Comparison of ENCODE assay signal across 8 mouse cellular contexts in the genomic region with DNA sequence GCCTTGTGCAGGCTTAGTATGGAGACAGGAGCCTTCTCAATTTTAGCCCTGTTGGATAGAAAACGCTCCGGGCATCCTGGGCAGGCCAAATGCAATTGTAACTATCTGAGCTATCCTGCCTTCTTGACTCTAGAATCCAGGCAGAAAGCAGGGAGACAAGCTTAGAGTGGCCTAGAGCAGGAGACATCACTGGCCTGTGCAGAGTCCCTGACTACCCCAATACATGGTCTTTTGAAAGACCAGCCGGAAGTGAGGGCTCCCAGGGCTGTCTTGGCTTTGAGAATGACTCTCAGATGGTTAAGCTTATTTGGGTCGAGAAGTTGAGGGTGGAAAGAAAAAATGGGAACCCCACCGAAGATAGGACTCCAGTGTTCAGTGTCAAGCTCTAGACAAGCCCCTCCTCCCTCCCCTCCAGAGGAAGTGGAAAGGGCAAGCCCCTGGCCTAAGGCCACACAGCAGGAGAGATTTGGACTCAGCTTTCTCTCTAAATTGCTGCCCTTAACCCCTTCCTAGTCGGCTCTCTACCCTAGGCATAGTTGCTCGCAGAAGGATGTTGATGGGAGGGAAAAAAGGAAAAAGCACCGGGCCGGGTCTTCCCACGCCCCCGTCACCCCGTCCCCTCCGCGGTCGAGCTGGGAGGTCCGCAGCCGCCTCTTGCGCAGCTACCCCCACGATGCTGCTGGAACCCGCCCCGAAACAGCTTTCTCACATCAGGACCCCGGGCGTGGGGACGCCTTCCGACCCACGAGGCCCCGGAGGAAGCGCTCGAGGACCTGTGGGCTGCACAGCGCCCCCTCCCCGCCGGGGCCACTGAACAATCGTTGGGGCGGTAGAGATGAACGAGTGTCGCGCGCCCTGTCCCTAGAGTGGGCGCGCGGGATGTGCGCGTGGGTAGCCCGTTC.
DNase-seq lines count a peak whose midpoint lies in the region; ATAC-seq and TF ChIP-seq lines count a peak whose summit lies in the region.

No protein-coding gene starts in this region.

- peaks cover 4% of the 10 kb centered on the region; the same call in 1 of the 2 replicates for H3K36me3 ChIP-seq in heart, embryonic 10.5 days
- H3K36me3 ChIP-seq in kidney, adult 2 months (ENCODE audit: control insufficient read depth, insufficient read depth, low read length) = no peaks in the 10 kb centered on the region
- no peaks in the 10 kb centered on the region for H3K36me3 ChIP-seq in lung, embryonic 15.5 days

- CTCF ChIA-PET in Patski (lab: Charles Lee) = interaction anchor here (0.9 to 2.9 kb wide), 10 partner anchors 10 to 272 kb away, joined by 3 to 15 read pairs (median 4); no protein-coding TSS in a partner anchor

- in situ Hi-C loops in Patski (cut with MboI; ENCODE audit: low pct_unique_long_range_greater_than_20kb) = no loop called here

- POLR2A ChIA-PET in Patski (lab: Charles Lee) = interaction anchor here (0.6 to 5.0 kb wide), 28 partner anchors 8 to 263 kb away, joined by 3 to 51 read pairs (median 5); partner anchors contain the start of genes Cstad and Ier5l

- H3K4me1 ChIP-seq in heart, embryonic 10.5 days = peaks cover 71% of the 10 kb centered on the region
- H3K4me1 ChIP-seq in kidney, adult 2 months (ENCODE audit: control insufficient read depth, insufficient read depth, low read length) = peaks cover 34% of the 10 kb centered on the region
- peaks cover 50% of the 10 kb centered on the region for H3K4me1 ChIP-seq in lung, embryonic 15.5 days

- ATAC-seq in Patski = peak; percentile 9
- ATAC-seq in lung, embryonic 15.5 days (ENCODE audit: borderline replicate concordance, extremely low read depth, low FRiP score, low TSS enrichment) = peak; percentile 63

- TF ChIP-seq CTCF in Patski (IDR thresholded peaks at IDR 0.05) = no peak
- TF ChIP-seq CTCF in kidney, adult 2 months (conservative IDR thresholded peaks at IDR 0.05; ENCODE audit: insufficient read depth, insufficient read length, low read depth, low read length) = no peak

- peak overlapping the region; percentile 67 for H3K9ac ChIP-seq in lung, embryonic 15.5 days

- H3K9me3 ChIP-seq in heart, embryonic 10.5 days = no peaks in the 10 kb centered on the region; the same call in 1 of the 2 replicates
- H3K9me3 ChIP-seq in lung, embryonic 15.5 days = no peaks in the 10 kb centered on the region

- WGBS in heart, embryonic 10.5 days = 4% methylated on average over 43 of the region's 44 CpGs
- 4% methylated on average over 44 of the region's 44 CpGs for WGBS in kidney, adult 2 months
- WGBS in lung, embryonic 15.5 days = 3% methylated on average over 39 of the region's 44 CpGs

- H3K27ac ChIP-seq in heart, embryonic 10.5 days = peak overlapping the region; percentile 97
- H3K27ac ChIP-seq in kidney, adult 2 months (ENCODE audit: insufficient read depth, low read depth, low read length) = peak overlapping the region; percentile 91
- peak overlapping the region; percentile 100 for H3K27ac ChIP-seq in lung, embryonic 15.5 days

- no peaks in the 10 kb centered on the region for H3K27me3 ChIP-seq in Patski
- no peaks in the 10 kb centered on the region for H3K27me3 ChIP-seq in heart, embryonic 10.5 days (ENCODE audit: insufficient read depth, poor library complexity, severe bottlenecking)
- H3K27me3 ChIP-seq in kidney, adult 2 months (replicated peaks; ENCODE audit: control insufficient read depth, insufficient read depth, low read length) = no peaks in the 10 kb centered on the region
- H3K27me3 ChIP-seq in lung, embryonic 15.5 days = no peaks in the 10 kb centered on the region

- no peak for TF ChIP-seq POLR2A in kidney, adult 2 months (IDR thresholded peaks at IDR 0.05; ENCODE audit: low read depth, low read length)

- peak overlapping the region; percentile 58 for H3K4me3 ChIP-seq in heart, embryonic 10.5 days
- H3K4me3 ChIP-seq in kidney, adult 2 months (ENCODE audit: insufficient read depth, low read depth, low read length) = peak overlapping the region; percentile 36
- peak overlapping the region; percentile 38 for H3K4me3 ChIP-seq in lung, embryonic 15.5 days

- DNase-seq in 3T3-L1 (ENCODE audit: low read depth, low spot score) (peak; percentile 74), Patski (ENCODE audit: low read depth, low spot score) (no peak)
- peak; percentile 87 for DNase-seq in embryo, embryonic 9.5 days (ENCODE audit: extremely low spot score)
- DNase-seq in heart, embryonic 10.5 days (ENCODE audit: low spot score) = no peak
- DNase-seq in kidney, adult 2 months = peak; percentile 92
- peak; percentile 75 for DNase-seq in retina, postnatal 1 day
- no peak for DNase-seq in spleen, adult 12 weeks (ENCODE audit: low spot score)

- peak overlapping the region; percentile 85 for H3K4me2 ChIP-seq in lung, embryonic 15.5 days

Comparison
In these comparisons a context has a peak if more than half of its experiments do, and no peak if none do; other contexts are left out.
1. DNase-seq: peak in 3T3-L1 (single experiment), embryo, embryonic 9.5 days (single experiment), kidney, adult 2 months (single experiment) and retina, postnatal 1 day (single experiment); none in Patski (single experiment), heart, embryonic 10.5 days (single experiment) and spleen, adult 12 weeks (single experiment).
2. Peak in every context shown above with its lines, with median percentiles within 50 percentile points of each other: H3K27ac ChIP-seq and H3K4me3 ChIP-seq.